Mouse (Mus musculus): ENCODE results near the gene Slc27a5. TPM values are rescaled to one million over a fixed set of nuclear protein-coding genes. Genes with fewer than 3 reads are reported as not detected.
A peak's percentile ranks its signal among the peaks of the same experiment; 100 is the strongest.

Gene Slc27a5
- polyA plus RNA-seq (2012; rRNA removed), result 0.06 and 0.14 TPM in 2 replicates

- Histone ChIP-seq H3K4me1 (ENCODE audit: control insufficient read depth, insufficient read depth, low read length) (no peaks in the 10 kb centered on the region; the same call in none of the 2 replicates), H3K27me3 (ENCODE audit: control insufficient read depth, insufficient read depth, low read length) (no peaks in the 10 kb centered on the region), H3K36me3 (ENCODE audit: control insufficient read depth, insufficient read depth, low read length) (no peaks in the 10 kb centered on the region), H3K4me3 (ENCODE audit: control insufficient read depth, low read depth, low read length) (no peak within 1 kb of the TSS; the same call in none of the 2 replicates), H3K27ac (ENCODE audit: control insufficient read depth, insufficient read depth, low read depth, low read length) (peak within 1 kb of the TSS; percentile 61; the same call in 1 of the 2 replicates)
- TF ChIP-seq POLR2A (IDR thresholded peaks at IDR 0.05; ENCODE audit: control insufficient read depth, low read depth, low read length) (no peak), CTCF (IDR thresholded peaks at IDR 0.05; ENCODE audit: control insufficient read depth, insufficient read depth, insufficient replicate concordance, low read depth, low read length) (no peak)
Measured at GRCm38 (mm10) chr7:12998053-12998452, at the start of gene Slc27a5. Slc27a5 (minus strand) TSS chr7:12998192.

GRCm38 (mm10) chr7:13046084-13046483 lies 48.1 kb upstream of the Slc27a5 start:
- Histone ChIP-seq H3K27ac (ENCODE audit: control insufficient read depth, insufficient read depth, low read depth, low read length) (no peak overlapping the region), H3K27me3 (ENCODE audit: control insufficient read depth, insufficient read depth, low read length) (no peaks in the 10 kb centered on the region), H3K36me3 (ENCODE audit: control insufficient read depth, insufficient read depth, low read length) (no peaks in the 10 kb centered on the region), H3K4me3 (ENCODE audit: control insufficient read depth, low read depth, low read length) (no peak overlapping the region), H3K4me1 (ENCODE audit: control insufficient read depth, insufficient read depth, low read length) (peaks cover 23% of the 10 kb centered on the region)
- TF ChIP-seq POLR2A (IDR thresholded peaks at IDR 0.05; ENCODE audit: control insufficient read depth, low read depth, low read length) (no peak), CTCF (IDR thresholded peaks at IDR 0.05; ENCODE audit: control insufficient read depth, insufficient read depth, insufficient replicate concordance, low read depth, low read length) (no peak)

GRCm38 (mm10) chr7:13044254-13044625 lies 46.2 kb upstream of the Slc27a5 start:
- peaks cover 23% of the 10 kb centered on the region for H3K4me1 ChIP-seq (ENCODE audit: control insufficient read depth, insufficient read depth, low read length)
- H3K4me3 ChIP-seq (ENCODE audit: control insufficient read depth, low read depth, low read length), result peak overlapping the region; percentile 78
- H3K27ac ChIP-seq (ENCODE audit: control insufficient read depth, insufficient read depth, low read depth, low read length), result no peak overlapping the region
- TF ChIP-seq CTCF (IDR thresholded peaks at IDR 0.05; ENCODE audit: control insufficient read depth, insufficient read depth, insufficient replicate concordance, low read depth, low read length), result no peak
- no peak for TF ChIP-seq POLR2A (IDR thresholded peaks at IDR 0.05; ENCODE audit: control insufficient read depth, low read depth, low read length)
- H3K27me3 ChIP-seq (ENCODE audit: control insufficient read depth, insufficient read depth, low read length), result no peaks in the 10 kb centered on the region
- H3K36me3 ChIP-seq (ENCODE audit: control insufficient read depth, insufficient read depth, low read length), result no peaks in the 10 kb centered on the region

GRCm38 (mm10) chr7:13043445-13044253 lies 45.7 kb upstream of the Slc27a5 start:
- Histone ChIP-seq H3K4me1 (ENCODE audit: control insufficient read depth, insufficient read depth, low read length) (peaks cover 27% of the 10 kb centered on the region), H3K27ac (ENCODE audit: control insufficient read depth, insufficient read depth, low read depth, low read length) (no peak overlapping the region), H3K27me3 (ENCODE audit: control insufficient read depth, insufficient read depth, low read length) (no peaks in the 10 kb centered on the region), H3K4me3 (ENCODE audit: control insufficient read depth, low read depth, low read length) (peak overlapping the region; percentile 78), H3K36me3 (ENCODE audit: control insufficient read depth, insufficient read depth, low read length) (no peaks in the 10 kb centered on the region)
- no peak for TF ChIP-seq CTCF (IDR thresholded peaks at IDR 0.05; ENCODE audit: control insufficient read depth, insufficient read depth, insufficient replicate concordance, low read depth, low read length)
- peak; percentile 24; the same call in 1 of the 2 replicates for TF ChIP-seq POLR2A (IDR thresholded peaks at IDR 0.05; ENCODE audit: control insufficient read depth, low read depth, low read length)

- Histone ChIP-seq H3K27me3 (ENCODE audit: control insufficient read depth, insufficient read depth, low read length) (no peaks in the 10 kb centered on the region), H3K36me3 (ENCODE audit: control insufficient read depth, insufficient read depth, low read length) (no peaks in the 10 kb centered on the region), H3K4me1 (ENCODE audit: control insufficient read depth, insufficient read depth, low read length) (peaks cover 27% of the 10 kb centered on the region), H3K27ac (ENCODE audit: control insufficient read depth, insufficient read depth, low read depth, low read length) (no peak overlapping the region; the same call in 1 of the 2 replicates), H3K4me3 (ENCODE audit: control insufficient read depth, low read depth, low read length) (peak overlapping the region; percentile 78)
- TF ChIP-seq POLR2A (IDR thresholded peaks at IDR 0.05; ENCODE audit: control insufficient read depth, low read depth, low read length), result no peak
- no peak for TF ChIP-seq CTCF (IDR thresholded peaks at IDR 0.05; ENCODE audit: control insufficient read depth, insufficient read depth, insufficient replicate concordance, low read depth, low read length)
Measured at GRCm38 (mm10) chr7:13043120-13043444, 45.1 kb upstream of the Slc27a5 start.

- Histone ChIP-seq H3K27ac (ENCODE audit: control insufficient read depth, insufficient read depth, low read depth, low read length) (no peak overlapping the region), H3K36me3 (ENCODE audit: control insufficient read depth, insufficient read depth, low read length) (no peaks in the 10 kb centered on the region), H3K4me1 (ENCODE audit: control insufficient read depth, insufficient read depth, low read length) (peaks cover 27% of the 10 kb centered on the region), H3K27me3 (ENCODE audit: control insufficient read depth, insufficient read depth, low read length) (no peaks in the 10 kb centered on the region), H3K4me3 (ENCODE audit: control insufficient read depth, low read depth, low read length) (no peak overlapping the region)
- no peak for TF ChIP-seq POLR2A (IDR thresholded peaks at IDR 0.05; ENCODE audit: control insufficient read depth, low read depth, low read length)
- no peak for TF ChIP-seq CTCF (IDR thresholded peaks at IDR 0.05; ENCODE audit: control insufficient read depth, insufficient read depth, insufficient replicate concordance, low read depth, low read length)
Measured at GRCm38 (mm10) chr7:13042511-13042910, 44.5 kb upstream of the Slc27a5 start.

GRCm38 (mm10) chr7:13041256-13041655 lies 43.3 kb upstream of the Slc27a5 start:
- Histone ChIP-seq H3K27me3 (ENCODE audit: control insufficient read depth, insufficient read depth, low read length) (no peaks in the 10 kb centered on the region), H3K36me3 (ENCODE audit: control insufficient read depth, insufficient read depth, low read length) (no peaks in the 10 kb centered on the region), H3K4me1 (ENCODE audit: control insufficient read depth, insufficient read depth, low read length) (peaks cover 29% of the 10 kb centered on the region), H3K4me3 (ENCODE audit: control insufficient read depth, low read depth, low read length) (no peak overlapping the region), H3K27ac (ENCODE audit: control insufficient read depth, insufficient read depth, low read depth, low read length) (no peak overlapping the region)
- TF ChIP-seq POLR2A (IDR thresholded peaks at IDR 0.05; ENCODE audit: control insufficient read depth, low read depth, low read length), result no peak
- no peak for TF ChIP-seq CTCF (IDR thresholded peaks at IDR 0.05; ENCODE audit: control insufficient read depth, insufficient read depth, insufficient replicate concordance, low read depth, low read length)
